Mouse (Mus musculus) embryonic facial prominence, embryonic 12.5 days (tissue): ENCODE measurements around the gene Dennd2a. TPM values are rescaled to one million over a fixed set of nuclear protein-coding genes. Genes with fewer than 3 reads are reported as not detected.

ENCODE experiments used
- ATAC-seq: fragments of 200-750 bp; cut with Nextera tagmentation; 2 replicates; pipeline ENCODE4 v1.8.0; 2017; ENCODE audit not compliant: insufficient number of reproducible peaks, insufficient read depth, low FRiP score, low TSS enrichment
- H3K27ac ChIP-seq: fragments of 300-500 bp; sonication (generic); 2 replicates; pipeline ENCODE4 v1.5.1; 2016; ENCODE audit warnings: mild to moderate bottlenecking
- H3K27me3 ChIP-seq: fragments of 300-500 bp; sonication (generic); 2 replicates; pipeline ENCODE4 v1.6.1; 2016; ENCODE audit warnings: mild to moderate bottlenecking, moderate library complexity
- H3K36me3 ChIP-seq: fragments of 300-500 bp; sonication (generic); 2 replicates; pipeline ENCODE4 v1.6.1; 2016; ENCODE audit warnings: mild to moderate bottlenecking
- H3K4me1 ChIP-seq: fragments of 300-500 bp; sonication (generic); 2 replicates; pipeline ENCODE4 v1.6.1; 2016
- H3K4me2 ChIP-seq: fragments of 300-500 bp; sonication (generic); replicated peaks from 2 replicates; pipeline ENCODE4 v1.6.1; 2016; ENCODE audit warnings: mild to moderate bottlenecking, moderate library complexity
- H3K4me3 ChIP-seq: fragments of 300-500 bp; sonication (generic); 2 replicates; pipeline ENCODE4 v1.5.1; 2016; ENCODE audit warnings: mild to moderate bottlenecking
- H3K9ac ChIP-seq: fragments of 300-500 bp; sonication (generic); 2 replicates; pipeline ENCODE4 v1.6.1; 2016; ENCODE audit warnings: mild to moderate bottlenecking, moderate library complexity
- H3K9me3 ChIP-seq: fragments of 300-500 bp; sonication (generic); 2 replicates; pipeline ENCODE4 v1.6.1; 2016; ENCODE audit warnings: mild to moderate bottlenecking, moderate library complexity
- WGBS: fragments of 180-500 bp; shearing (Covaris S2); methylation state at CpG from one replicate; pipeline ENCODE4 v1.1.7; 2016; 5-methylcytosine and 5-hydroxymethylcytosine counted together
- polyA plus RNA-seq: library from polyadenylated mRNA; unstranded; fragments of >200 nt; fragmentation: Nextera tagmentation; extraction: Ambion mirVana; gene quantifications from 2 replicates; pipeline ENCODE4 v1.2.1, GENCODE M21; 2016

The Dennd2a gene
- polyA plus RNA-seq, 1 experiment from 2014 or later = 36.1 TPM

DNA sequence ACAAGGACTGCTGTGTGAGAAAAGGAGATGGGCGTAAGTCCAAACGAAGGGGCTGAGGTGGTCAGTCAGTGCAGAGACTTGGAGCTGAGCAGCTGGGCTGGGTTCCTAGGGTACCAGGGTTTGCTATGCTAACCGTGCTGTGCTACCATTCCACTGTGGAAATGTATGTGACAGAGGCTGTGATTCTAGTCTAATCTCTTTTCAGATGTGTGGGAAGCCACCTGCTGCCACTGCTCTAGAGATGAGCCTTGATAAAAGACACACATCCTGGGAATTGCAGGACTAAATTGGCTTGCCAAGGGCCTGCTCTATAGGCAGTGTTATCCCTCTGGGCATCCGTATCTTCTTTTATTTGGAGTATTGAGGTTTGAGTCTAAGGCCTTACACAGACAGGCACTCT is 60.5 kb downstream of the Dennd2a start:
- Histone ChIP-seq H3K27me3 (no peaks in the 10 kb centered on the region), H3K27ac (no peak overlapping the region), H3K4me3 (no peak overlapping the region), H3K9ac (no peak overlapping the region), H3K36me3 (peaks cover 63% of the 10 kb centered on the region), H3K9me3 (no peaks in the 10 kb centered on the region), H3K4me2 (no peak overlapping the region), H3K4me1 (no peaks in the 10 kb centered on the region)
- WGBS = 92% methylated on average over 4 of the region's 4 CpGs
- no peak for ATAC-seq

DNA sequence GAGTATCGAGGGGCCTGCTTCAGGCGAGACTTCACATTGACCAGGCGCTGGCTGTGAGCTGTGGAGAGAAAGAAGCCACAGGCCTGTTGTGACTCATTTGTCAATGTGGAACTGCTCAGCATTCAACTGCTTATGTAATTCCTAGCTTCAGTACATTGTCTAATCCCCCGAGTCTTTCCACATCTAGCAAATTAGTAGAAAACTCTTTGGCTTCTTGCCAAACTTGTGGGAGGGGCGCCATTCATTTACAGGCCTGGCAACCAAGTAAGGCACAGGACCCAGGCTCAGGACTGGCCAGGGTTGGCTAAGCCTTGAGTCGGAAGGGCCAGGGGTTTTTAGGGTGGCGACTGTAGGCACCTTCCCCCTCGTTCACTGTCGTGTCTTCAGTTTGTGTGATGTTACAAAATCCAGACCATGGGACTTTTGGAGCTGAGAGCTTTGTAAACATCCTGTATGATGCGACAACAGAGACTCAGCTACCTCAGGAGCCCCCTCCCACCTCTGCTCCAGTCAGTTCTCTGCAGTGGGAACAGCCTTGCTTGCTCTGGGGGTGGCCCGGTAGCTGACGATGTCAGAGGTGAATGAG is 64.4 kb downstream of the Dennd2a start:
- H3K4me2 ChIP-seq = no peak overlapping the region
- no peaks in the 10 kb centered on the region for H3K27me3 ChIP-seq
- 0 out of 2 replicates have a peak, but pooled peaks have one; percentile 57 for ATAC-seq
- H3K9ac ChIP-seq = no peak overlapping the region
- peaks cover 76% of the 10 kb centered on the region for H3K36me3 ChIP-seq
- WGBS = 84% methylated on average over 12 of the region's 12 CpGs
- no peaks in the 10 kb centered on the region for H3K4me1 ChIP-seq
- H3K4me3 ChIP-seq = no peak overlapping the region
- no peak overlapping the region for H3K27ac ChIP-seq
- H3K9me3 ChIP-seq = no peaks in the 10 kb centered on the region

DNA sequence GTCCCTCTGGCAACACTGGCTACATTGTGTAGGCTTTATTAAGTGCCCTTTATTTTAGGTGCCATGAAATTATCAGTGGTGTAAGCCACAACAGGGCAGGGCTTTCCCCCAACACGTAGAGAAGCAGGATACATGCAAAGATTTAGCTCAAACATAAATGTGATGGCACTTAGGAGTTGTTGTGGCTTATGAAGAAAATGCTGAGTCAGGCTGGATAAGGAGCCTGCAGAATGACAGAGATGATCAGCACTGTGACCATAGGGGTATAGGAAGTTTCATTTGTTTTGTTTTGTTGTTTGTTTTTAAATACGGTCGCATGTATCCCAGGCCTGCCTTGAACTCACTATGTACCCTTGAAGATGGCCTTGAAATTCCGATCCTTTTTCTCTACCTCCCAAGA is 65.5 kb downstream of the Dennd2a start:
- WGBS = 84% methylated on average over 4 of the region's 4 CpGs
- H3K4me3 ChIP-seq = no peak overlapping the region
- H3K27me3 ChIP-seq = no peaks in the 10 kb centered on the region
- H3K27ac ChIP-seq = no peak overlapping the region
- H3K9me3 ChIP-seq = no peaks in the 10 kb centered on the region
- no peak overlapping the region for H3K4me2 ChIP-seq
- no peak overlapping the region for H3K9ac ChIP-seq
- no peak for ATAC-seq
- H3K36me3 ChIP-seq = peaks cover 83% of the 10 kb centered on the region
- no peaks in the 10 kb centered on the region for H3K4me1 ChIP-seq

DNA sequence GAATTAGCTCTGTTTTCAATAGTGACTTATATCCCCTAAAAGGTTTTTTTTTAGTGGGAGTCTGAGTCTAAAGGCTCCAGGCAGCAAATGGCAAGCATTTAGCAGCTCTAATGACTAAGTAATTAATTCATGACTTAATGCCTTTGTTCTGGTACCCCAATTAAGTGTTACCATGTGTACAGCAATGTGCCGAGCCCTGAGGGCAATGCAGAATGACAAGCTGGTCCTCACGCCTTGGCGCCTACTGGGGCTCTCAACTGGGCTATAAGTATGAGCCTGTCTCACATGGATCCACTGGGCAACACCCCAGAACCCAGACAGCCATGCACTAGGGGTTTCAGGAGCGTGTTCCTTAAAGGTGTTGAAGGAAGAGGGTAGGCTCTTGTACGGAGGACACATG is 66.5 kb downstream of the Dennd2a start:
- 65% methylated on average over 5 of the region's 5 CpGs for WGBS
- H3K4me2 ChIP-seq = no peak overlapping the region
- H3K27ac ChIP-seq = 0 out of 2 replicates have a peak overlapping the region, but pooled peaks have one; percentile 9
- H3K27me3 ChIP-seq = no peaks in the 10 kb centered on the region
- no peaks in the 10 kb centered on the region for H3K4me1 ChIP-seq
- no peak for ATAC-seq
- H3K9me3 ChIP-seq = no peaks in the 10 kb centered on the region
- H3K4me3 ChIP-seq = no peak overlapping the region
- H3K36me3 ChIP-seq = peaks cover 77% of the 10 kb centered on the region
- no peak overlapping the region for H3K9ac ChIP-seq

DNA sequence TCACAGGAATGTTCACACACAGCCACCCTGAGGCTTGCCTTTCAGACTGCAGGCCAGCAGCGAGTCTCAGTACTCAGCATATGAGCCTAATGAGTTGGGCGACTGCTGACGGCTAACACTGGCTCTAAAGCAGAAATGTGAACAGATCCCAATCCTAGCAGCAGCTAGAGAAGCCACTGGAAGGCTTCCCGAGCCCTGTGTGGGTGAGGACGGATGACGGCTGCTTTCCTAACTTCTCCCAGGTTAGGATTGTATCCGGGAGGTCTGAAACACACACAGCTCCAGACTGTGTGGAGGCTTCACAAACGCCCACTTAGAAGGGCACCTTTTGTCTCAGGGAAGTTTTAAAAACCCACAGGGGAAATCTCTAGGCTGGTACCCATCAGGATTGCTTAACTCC is 69.4 kb downstream of the Dennd2a start:
- 0 out of 2 replicates have a peak, but pooled peaks cover 4% of the 10 kb centered on the region for H3K9me3 ChIP-seq
- H3K27me3 ChIP-seq = no peaks in the 10 kb centered on the region
- H3K4me3 ChIP-seq = no peak overlapping the region
- ATAC-seq = no peak
- H3K9ac ChIP-seq = no peak overlapping the region
- H3K36me3 ChIP-seq = peaks cover 86% of the 10 kb centered on the region
- no peak overlapping the region for H3K4me2 ChIP-seq
- WGBS = 91% methylated on average over 8 of the region's 8 CpGs
- no peak overlapping the region for H3K27ac ChIP-seq
- H3K4me1 ChIP-seq = no peaks in the 10 kb centered on the region

DNA sequence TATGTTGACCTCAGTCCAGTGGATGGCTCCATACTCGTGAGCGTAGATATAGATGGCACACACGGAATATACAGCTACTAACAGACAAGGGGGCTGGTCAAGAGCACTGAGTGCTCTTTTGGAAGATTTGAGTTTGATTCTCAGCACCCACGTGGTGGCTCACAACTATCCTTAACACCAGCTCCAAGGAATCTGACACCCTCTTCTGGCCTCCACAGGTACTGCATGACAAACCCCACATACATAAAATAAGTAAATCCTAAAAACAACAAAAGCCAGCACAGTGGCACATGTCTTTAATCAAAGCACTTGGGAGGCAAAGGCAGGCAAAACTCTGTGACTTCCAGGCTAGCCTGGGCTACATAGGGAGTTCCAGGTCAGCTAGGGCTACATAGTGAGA is 74.0 kb downstream of the Dennd2a start:
- no peak overlapping the region for H3K4me3 ChIP-seq
- H3K4me2 ChIP-seq = no peak overlapping the region
- no peak overlapping the region for H3K9ac ChIP-seq
- H3K27ac ChIP-seq = no peak overlapping the region
- 94% methylated on average over 4 of the region's 4 CpGs for WGBS
- no peaks in the 10 kb centered on the region for H3K4me1 ChIP-seq
- H3K36me3 ChIP-seq = peaks cover 88% of the 10 kb centered on the region
- no peaks in the 10 kb centered on the region for H3K27me3 ChIP-seq
- 0 out of 2 replicates have a peak, but pooled peaks cover 4% of the 10 kb centered on the region for H3K9me3 ChIP-seq
- ATAC-seq = no peak

DNA sequence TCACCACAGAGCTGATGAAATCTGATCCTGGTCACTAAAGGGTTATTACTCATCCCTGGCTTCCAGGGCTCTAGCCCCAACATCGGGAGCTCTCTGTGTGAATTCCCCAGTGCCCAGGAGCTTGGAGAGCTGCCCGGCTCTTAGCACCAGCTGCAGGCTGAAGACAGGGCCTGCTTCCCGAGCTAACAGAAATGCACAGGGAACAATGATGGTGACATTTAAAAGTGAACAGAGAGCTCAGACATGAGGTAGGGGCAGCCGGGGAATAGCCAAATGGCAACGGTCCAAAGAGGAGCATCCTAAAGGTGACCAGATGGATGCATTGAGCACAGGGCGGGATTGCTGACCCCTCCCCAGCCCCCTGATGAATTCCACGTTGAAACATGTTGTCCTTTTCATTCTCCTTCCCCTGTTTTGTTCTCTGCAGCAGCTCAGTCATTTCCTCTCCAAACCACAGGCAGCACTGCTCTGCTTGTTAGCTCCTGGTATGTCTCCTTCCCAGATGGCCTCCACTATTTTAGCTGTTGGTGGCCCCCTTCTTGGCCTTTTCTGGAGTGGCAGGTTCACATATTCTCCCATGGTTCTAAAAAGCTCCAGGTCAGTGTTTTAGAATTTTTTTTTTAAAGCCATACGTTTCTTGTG is 79.0 kb downstream of the Dennd2a start:
- Histone ChIP-seq H3K27ac (peak overlapping the region; percentile 60; the same call in 1 of the 2 replicates), H3K27me3 (no peaks in the 10 kb centered on the region), H3K4me3 (no peak overlapping the region), H3K9me3 (0 out of 2 replicates have a peak, but pooled peaks cover 1% of the 10 kb centered on the region), H3K9ac (no peak overlapping the region), H3K4me2 (no peak overlapping the region), H3K36me3 (peaks cover 70% of the 10 kb centered on the region), H3K4me1 (peaks cover 18% of the 10 kb centered on the region)
- ATAC-seq = no peak; the same call in 1 of the 2 replicates
- 46% methylated on average over 8 of the region's 8 CpGs for WGBS

DNA sequence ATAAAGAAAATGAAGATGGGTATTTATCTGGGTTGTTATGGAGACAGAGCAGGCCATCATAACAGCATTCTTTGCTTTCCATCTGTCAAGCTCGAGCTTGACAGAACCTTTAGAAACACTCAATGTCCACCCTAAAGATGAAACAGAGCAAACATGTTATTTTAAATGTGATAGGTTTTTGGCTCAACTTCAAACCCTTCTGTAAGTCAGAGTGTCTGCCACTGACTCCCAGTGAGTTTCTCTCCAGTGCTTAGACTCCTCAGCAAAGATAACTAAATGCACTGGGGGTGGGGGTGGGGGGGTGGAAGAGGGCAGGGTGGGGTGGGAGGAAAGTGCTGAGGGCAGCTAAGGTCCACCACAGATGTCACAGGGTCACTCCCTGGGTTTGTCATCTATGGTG is 81.0 kb downstream of the Dennd2a start:
- no peak overlapping the region for H3K4me3 ChIP-seq
- H3K36me3 ChIP-seq = peaks cover 51% of the 10 kb centered on the region
- no peak overlapping the region for H3K27ac ChIP-seq
- no peak overlapping the region for H3K9ac ChIP-seq
- no peaks in the 10 kb centered on the region for H3K27me3 ChIP-seq
- no peak for ATAC-seq
- H3K4me2 ChIP-seq = no peak overlapping the region
- H3K4me1 ChIP-seq = peaks cover 28% of the 10 kb centered on the region
- H3K9me3 ChIP-seq = no peaks in the 10 kb centered on the region
- WGBS = 88% methylated on average over 1 of the region's 1 CpGs

DNA sequence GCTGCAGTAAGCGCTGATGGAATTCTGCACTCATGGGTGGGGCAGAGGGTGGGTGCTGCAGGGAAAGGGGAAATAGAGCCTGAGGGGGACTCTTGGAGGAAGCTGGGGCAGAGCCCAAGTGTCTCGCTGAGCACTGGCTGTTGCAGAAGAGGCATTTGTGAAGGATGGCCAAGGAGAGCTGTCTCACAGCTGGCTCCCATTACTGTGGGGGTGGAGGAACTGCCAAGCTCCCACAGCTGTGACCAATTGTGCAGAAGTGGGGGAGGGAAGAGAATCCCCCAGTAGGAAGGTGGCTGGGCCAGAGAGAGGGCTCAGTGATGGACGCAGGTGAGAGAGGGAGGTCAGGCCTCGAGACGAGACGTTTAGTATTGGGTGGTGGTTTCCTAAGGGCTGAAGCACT is 83.2 kb downstream of the Dennd2a start:
- Histone ChIP-seq H3K27me3 (no peaks in the 10 kb centered on the region), H3K27ac (peak overlapping the region; percentile 83), H3K4me3 (no peak overlapping the region), H3K36me3 (peaks cover 48% of the 10 kb centered on the region), H3K9ac (no peak overlapping the region), H3K4me2 (peak overlapping the region; percentile 23; the same call in 1 of the 2 replicates), H3K9me3 (no peaks in the 10 kb centered on the region), H3K4me1 (peaks cover 28% of the 10 kb centered on the region)
- WGBS = 22% methylated on average over 6 of the region's 6 CpGs
- ATAC-seq = peak; percentile 72

DNA sequence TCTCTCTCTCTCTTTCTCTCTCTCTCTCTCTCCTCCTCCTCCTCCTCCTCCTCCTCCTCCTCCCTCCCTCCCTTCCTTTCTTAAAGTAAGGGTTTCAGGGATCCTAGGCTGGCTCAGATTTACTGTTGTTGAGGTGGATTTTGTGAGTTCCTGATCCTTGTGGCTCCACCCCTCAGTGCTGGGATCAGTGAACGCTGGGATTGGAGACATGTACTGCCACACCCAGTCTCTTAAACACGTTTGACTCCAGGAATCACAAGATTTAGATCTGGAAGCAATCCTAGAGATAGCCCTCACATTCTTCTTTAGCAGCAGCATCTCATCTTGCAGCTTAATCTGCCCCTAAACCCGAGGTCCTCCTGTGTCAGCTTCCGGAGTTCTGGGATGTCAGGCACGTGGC is 84.8 kb downstream of the Dennd2a start:
- Histone ChIP-seq H3K9me3 (no peaks in the 10 kb centered on the region), H3K36me3 (peaks cover 47% of the 10 kb centered on the region), H3K27ac (0 out of 2 replicates have a peak overlapping the region, but pooled peaks have one; percentile 17), H3K4me1 (peaks cover 28% of the 10 kb centered on the region), H3K4me2 (no peak overlapping the region), H3K4me3 (no peak overlapping the region), H3K9ac (no peak overlapping the region), H3K27me3 (no peaks in the 10 kb centered on the region)
- no peak for ATAC-seq
- WGBS = 36% methylated on average over 5 of the region's 5 CpGs

DNA sequence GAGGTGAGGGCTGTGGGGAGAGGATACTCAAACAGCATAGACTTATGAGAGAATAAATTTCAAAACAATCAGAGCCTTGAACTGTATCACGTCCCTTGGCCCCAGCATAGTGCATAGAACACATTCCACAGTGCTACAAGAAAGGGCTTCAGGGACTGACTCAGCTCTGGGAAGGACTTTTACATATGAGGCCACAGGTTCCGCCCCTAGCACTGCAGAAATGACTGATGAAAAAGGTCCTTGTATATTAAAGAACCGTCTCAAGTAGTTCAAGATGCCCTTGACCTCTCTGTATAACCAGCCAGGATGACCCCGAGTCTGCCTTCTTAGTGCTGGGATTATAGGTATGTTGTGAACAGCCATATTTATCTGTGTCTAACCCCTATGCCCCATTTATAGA is 85.4 kb downstream of the Dennd2a start:
- WGBS = 72% methylated on average over 4 of the region's 4 CpGs
- no peak overlapping the region for H3K9ac ChIP-seq
- no peaks in the 10 kb centered on the region for H3K9me3 ChIP-seq
- no peaks in the 10 kb centered on the region for H3K27me3 ChIP-seq
- peaks cover 44% of the 10 kb centered on the region for H3K36me3 ChIP-seq
- ATAC-seq = no peak
- no peak overlapping the region for H3K4me3 ChIP-seq
- peaks cover 28% of the 10 kb centered on the region for H3K4me1 ChIP-seq
- no peak overlapping the region for H3K27ac ChIP-seq
- no peak overlapping the region for H3K4me2 ChIP-seq

DNA sequence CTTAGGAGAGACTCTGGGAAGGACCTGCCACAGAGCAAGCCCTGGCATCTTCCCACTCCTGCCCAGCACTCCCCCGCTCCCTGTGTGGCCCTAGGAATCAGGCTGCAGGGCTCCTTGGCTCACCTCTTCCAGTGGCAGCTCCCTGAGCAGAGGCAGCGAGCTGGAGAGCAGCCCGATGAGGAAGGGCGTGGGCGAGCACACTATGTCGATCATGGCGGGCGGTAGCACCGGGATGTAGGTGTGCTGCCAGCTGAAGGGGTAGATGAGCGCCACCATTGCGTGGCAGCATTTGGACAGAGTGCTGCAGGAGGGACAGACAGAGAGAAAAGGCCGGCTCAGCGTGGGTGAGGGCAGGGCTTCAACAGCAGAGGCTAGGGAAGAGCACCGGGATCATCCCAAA is 87.6 kb downstream of the Dennd2a start:
- WGBS = 95% methylated on average over 14 of the region's 14 CpGs
- no peak overlapping the region for H3K27ac ChIP-seq
- H3K36me3 ChIP-seq = peaks cover 50% of the 10 kb centered on the region
- H3K27me3 ChIP-seq = no peaks in the 10 kb centered on the region
- H3K4me3 ChIP-seq = no peak overlapping the region
- no peaks in the 10 kb centered on the region for H3K9me3 ChIP-seq
- peaks cover 25% of the 10 kb centered on the region for H3K4me1 ChIP-seq
- no peak for ATAC-seq
- H3K9ac ChIP-seq = no peak overlapping the region
- no peak overlapping the region for H3K4me2 ChIP-seq
